Mouse (Mus musculus) MEL (cell line): ENCODE measurements around the gene Cep152. TPM values are rescaled to one million over a fixed set of nuclear protein-coding genes. Genes with fewer than 3 reads are reported as not detected.

ENCODE experiments used
- DNase-seq: peaks from one replicate; pipeline ENCODE4 v3.0.0; 2011; ENCODE audit warnings: low read depth, low spot score
- H3K27ac ChIP-seq: 2 replicates; pipeline ENCODE4 v1.5.1; 2012; ENCODE audit warnings: low read depth, mild to moderate bottlenecking, control low read depth, low read length, moderate library complexity; ENCODE audit not compliant: control insufficient read depth
- H3K27me3 ChIP-seq, 2 experiments: fragments of 150-350 bp in 1 of 2; sonication (generic) in 1 of 2; 2 replicates each; pipeline ENCODE4 v1.6.1; 2012; ENCODE audit warnings: low read length in 2 of 2, mild to moderate bottlenecking in 2 of 2, improper control_type of control experiment in 1 of 2, moderate library complexity in 1 of 2; ENCODE audit not compliant: insufficient read depth in 2 of 2, control insufficient read depth in 1 of 2
- H3K36me3 ChIP-seq, 2 experiments: 2 replicates each; pipeline ENCODE4 v1.6.1; 2012 to 2014; ENCODE audit warnings: low read length in 2 of 2, improper control_type of control experiment in 1 of 2, inconsistent platforms in 1 of 2, mild to moderate bottlenecking in 1 of 2; ENCODE audit not compliant: insufficient read depth in 2 of 2, control insufficient read depth in 1 of 2
- H3K4me1 ChIP-seq, 2 experiments: fragments of 150-350 bp in 1 of 2; sonication (generic) in 1 of 2; 2 replicates each; pipeline ENCODE4 v1.6.1; 2012; ENCODE audit warnings: low read length in 2 of 2, improper control_type of control experiment in 1 of 2, mild to moderate bottlenecking in 1 of 2; ENCODE audit not compliant: insufficient read depth in 2 of 2, control insufficient read depth in 1 of 2
- H3K4me3 ChIP-seq, 2 experiments: fragments of 150-350 bp in 1 of 2; sonication (generic) in 1 of 2; 2 replicates each; pipeline ENCODE4 v1.5.1; 2012; ENCODE audit warnings: low read depth in 2 of 2, low read length in 2 of 2, mild to moderate bottlenecking in 2 of 2, moderate library complexity in 2 of 2, control low read depth in 1 of 2, improper control_type of control experiment in 1 of 2; ENCODE audit not compliant: control insufficient read depth in 1 of 2, insufficient read depth in 1 of 2
- H3K79me2 ChIP-seq: 2 replicates; pipeline ENCODE4 v1.6.1; 2012; ENCODE audit warnings: mild to moderate bottlenecking, low read length, moderate library complexity; ENCODE audit not compliant: control insufficient read depth, poor library complexity, insufficient read depth
- H3K9ac ChIP-seq: 2 replicates; pipeline ENCODE4 v1.6.1; 2012; ENCODE audit warnings: low read depth, mild to moderate bottlenecking, control low read depth, low read length, moderate library complexity; ENCODE audit not compliant: control insufficient read depth, poor library complexity, severe bottlenecking
- H3K9me3 ChIP-seq: fragments of 150-350 bp; sonication (generic); replicated peaks from 2 replicates; pipeline ENCODE4 v1.6.1; 2012; ENCODE audit warnings: mild to moderate bottlenecking, low read length, improper control_type of control experiment, moderate library complexity; ENCODE audit not compliant: insufficient read depth
- BHLHE40 ChIP-seq: IDR thresholded peaks from 2 replicates; pipeline ENCODE4 v1.6.1; 2012; ENCODE audit warnings: low read depth, mild to moderate bottlenecking, inconsistent platforms, low read length, improper control_type of control experiment, borderline replicate concordance
- CHD2 ChIP-seq: IDR thresholded peaks from 2 replicates; pipeline ENCODE4 v1.6.1; 2011; ENCODE audit warnings: low read length, improper control_type of control experiment
- E2F4 ChIP-seq: IDR thresholded peaks from 2 replicates; pipeline ENCODE4 v1.6.1; 2011; ENCODE audit warnings: low read depth, low read length, improper control_type of control experiment, borderline replicate concordance
- EP300 ChIP-seq, 2 experiments: IDR thresholded peaks; 2 replicates each; pipeline ENCODE4 v1.6.1; 2011; ENCODE audit warnings: improper control_type of control experiment in 2 of 2, low read length in 2 of 2, low read depth in 1 of 2, mild to moderate bottlenecking in 1 of 2
- ETS1 ChIP-seq: IDR thresholded peaks from 2 replicates; pipeline ENCODE4 v1.6.1; 2012; ENCODE audit warnings: low read depth, mild to moderate bottlenecking, inconsistent platforms, low read length, improper control_type of control experiment, moderate library complexity
- GABPA ChIP-seq: IDR thresholded peaks from 2 replicates; pipeline ENCODE4 v1.6.1; 2012; ENCODE audit warnings: low read depth, mild to moderate bottlenecking, inconsistent platforms, low read length, improper control_type of control experiment, moderate library complexity
- GATA1 ChIP-seq: IDR thresholded peaks from 2 replicates; pipeline ENCODE4 v1.6.1; 2011; ENCODE audit warnings: low read depth, low read length, improper control_type of control experiment
- HCFC1 ChIP-seq: IDR thresholded peaks from 2 replicates; pipeline ENCODE4 v1.6.1; 2012; ENCODE audit warnings: low read depth, mild to moderate bottlenecking, inconsistent platforms, low read length, improper control_type of control experiment, moderate library complexity
- JUND ChIP-seq: IDR thresholded peaks from 2 replicates; pipeline ENCODE4 v1.6.1; 2011; ENCODE audit warnings: low read depth, mild to moderate bottlenecking, improper control_type of control experiment, low read length
- KAT2A ChIP-seq: conservative IDR thresholded peaks from 2 replicates; pipeline ENCODE4 v1.6.1; 2012; ENCODE audit warnings: low read depth, low read length, improper control_type of control experiment, inconsistent platforms
- MAFK ChIP-seq: IDR thresholded peaks from 2 replicates; pipeline ENCODE4 v1.6.1; 2011; ENCODE audit warnings: low read depth, mild to moderate bottlenecking, low read length, improper control_type of control experiment, borderline replicate concordance
- MAX ChIP-seq: IDR thresholded peaks from 2 replicates; pipeline ENCODE4 v1.6.1; 2011; ENCODE audit warnings: low read length, improper control_type of control experiment
- MXI1 ChIP-seq: IDR thresholded peaks from 2 replicates; pipeline ENCODE4 v1.6.1; 2011; ENCODE audit warnings: mild to moderate bottlenecking, low read depth, low read length, improper control_type of control experiment
- MYC ChIP-seq: IDR thresholded peaks from 2 replicates; pipeline ENCODE4 v1.6.1; 2011; ENCODE audit warnings: low read depth, mild to moderate bottlenecking, low read length, improper control_type of control experiment, moderate library complexity
- NELFE ChIP-seq: IDR thresholded peaks from 2 replicates; pipeline ENCODE4 v1.6.1; 2011; ENCODE audit warnings: low read depth, low read length, improper control_type of control experiment
- POLR2A ChIP-seq, 2 experiments: IDR thresholded peaks; 2 replicates each; pipeline ENCODE4 v1.6.1; 2011 to 2012; ENCODE audit warnings: low read length in 2 of 2, mild to moderate bottlenecking in 2 of 2, control low read depth in 1 of 2, improper control_type of control experiment in 1 of 2, low read depth in 1 of 2, moderate library complexity in 1 of 2; ENCODE audit not compliant: control insufficient read depth in 1 of 2, insufficient read depth in 1 of 2, poor library complexity in 1 of 2
- POLR2AphosphoS5 ChIP-seq: IDR thresholded peaks from 2 replicates; pipeline ENCODE4 v1.6.1; 2012; ENCODE audit warnings: low read depth, borderline replicate concordance, mild to moderate bottlenecking, inconsistent platforms, low read length, moderate library complexity, mixed read lengths
- RAD21 ChIP-seq: IDR thresholded peaks from 2 replicates; pipeline ENCODE4 v1.6.1; 2011; ENCODE audit warnings: mild to moderate bottlenecking, low read depth, low read length, improper control_type of control experiment
- RCOR1 ChIP-seq: IDR thresholded peaks from 2 replicates; pipeline ENCODE4 v1.6.1; 2012; ENCODE audit warnings: low read depth, mild to moderate bottlenecking, inconsistent platforms, low read length, improper control_type of control experiment
- TCF12 ChIP-seq: IDR thresholded peaks from 2 replicates; pipeline ENCODE4 v1.6.1; 2014; ENCODE audit warnings: low read depth, mild to moderate bottlenecking, inconsistent platforms, low read length, improper control_type of control experiment, moderate library complexity
- UBTF ChIP-seq: IDR thresholded peaks from 2 replicates; pipeline ENCODE4 v1.6.1; 2012; ENCODE audit warnings: low read depth, mild to moderate bottlenecking, inconsistent platforms, low read length, improper control_type of control experiment, moderate library complexity, borderline replicate concordance; ENCODE audit not compliant: insufficient read depth
- USF2 ChIP-seq, 2 experiments: IDR thresholded peaks; 2 replicates each; pipeline ENCODE4 v1.6.1; 2011 to 2012; ENCODE audit warnings: improper control_type of control experiment in 2 of 2, low read length in 2 of 2, borderline replicate concordance in 1 of 2, inconsistent platforms in 1 of 2, low read depth in 1 of 2, mild to moderate bottlenecking in 1 of 2; ENCODE audit not compliant: insufficient read depth in 1 of 2
- ZC3H11A ChIP-seq: IDR thresholded peaks from 2 replicates; pipeline ENCODE4 v1.6.1; 2012; ENCODE audit warnings: low read depth, mild to moderate bottlenecking, inconsistent platforms, low read length, improper control_type of control experiment
- ZKSCAN1 ChIP-seq: IDR thresholded peaks from 2 replicates; pipeline ENCODE4 v1.6.1; 2012; ENCODE audit warnings: low read depth, mild to moderate bottlenecking, inconsistent platforms, low read length, improper control_type of control experiment, moderate library complexity
- polyA plus RNA-seq, 2 experiments: library from polyadenylated mRNA; stranded (reverse) in 1 of 2; unstranded in 1 of 2; fragments of >175 nt in 1 of 2; fragments of >200 nt in 1 of 2; gene quantifications; 2 replicates each; pipeline versions ENCODE4 v1.2.1 to v1.2.4; 2012; ENCODE audit warnings: low replicate concordance in 2 of 2, low read depth in 1 of 2; ENCODE audit not compliant: insufficient read length in 2 of 2, insufficient read depth in 1 of 2, missing spikeins in 1 of 2
- total RNA-seq: library from RNA; depleted of rRNA; stranded (reverse); fragments of 300-350 nt; gene quantifications from 2 replicates; pipeline ENCODE4 v1.2.3, GENCODE M21; 2012

The Cep152 gene
- total and polyA plus RNA-seq, 3 experiments = 13.9 to 14.1 TPM; not detected in 1

DNA sequence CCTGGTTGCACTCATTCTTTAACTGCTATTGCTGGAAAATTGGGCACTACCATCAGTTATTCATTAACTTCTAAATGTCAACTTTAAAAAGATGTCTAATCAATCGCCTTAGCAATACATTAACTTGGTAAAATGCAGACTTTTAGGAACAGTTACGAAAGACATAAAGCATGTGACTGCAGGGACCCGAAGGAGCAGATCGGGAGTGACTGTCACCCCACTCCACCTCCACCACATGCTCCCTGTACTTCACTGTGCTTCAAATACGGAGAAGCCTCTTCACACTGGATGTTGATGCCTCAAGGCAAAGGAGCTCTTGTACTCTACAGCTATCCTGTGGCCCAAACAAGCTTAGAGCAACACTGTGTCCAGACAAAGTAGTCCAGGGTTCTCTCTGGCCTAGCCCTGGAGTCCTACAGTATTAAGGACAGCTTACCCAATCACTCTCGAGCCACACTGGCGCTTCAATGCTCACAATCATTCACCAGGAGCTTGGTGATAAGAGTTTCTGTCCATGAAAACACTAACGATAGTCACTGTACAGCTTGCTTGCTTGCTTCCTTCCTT is 9.0 kb downstream of the Cep152 start:
- peaks cover 0 to 40% of the 10 kb centered on the region in 2 experiments; a peak in 2 of 4 replicates for H3K36me3 ChIP-seq

DNA sequence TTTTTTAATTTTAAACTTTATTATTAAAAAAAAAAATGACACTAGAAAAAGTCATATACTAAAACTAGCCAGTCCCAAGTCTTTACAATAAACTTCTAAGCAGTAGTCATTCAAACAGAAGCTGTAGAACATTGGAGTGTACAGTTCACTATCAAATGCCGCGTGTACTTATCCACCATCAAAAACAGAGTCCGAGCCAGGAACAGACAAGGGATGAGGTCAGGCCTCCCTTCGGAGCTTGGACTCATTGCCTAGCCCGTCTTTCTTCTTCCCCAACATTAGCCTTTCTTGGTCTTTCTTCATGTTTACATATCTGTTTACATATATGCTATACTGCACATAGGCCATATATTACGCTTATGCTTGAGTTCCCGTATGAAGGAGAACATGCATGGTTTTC is 9.5 kb downstream of the Cep152 start:
- Histone ChIP-seq H3K4me3 (no peak overlapping the region), H3K9me3 (no peaks in the 10 kb centered on the region), H3K79me2 (0 out of 2 replicates have a peak, but pooled peaks cover 4% of the 10 kb centered on the region), H3K27ac (no peak overlapping the region), H3K4me1 (no peaks in the 10 kb centered on the region), H3K36me3 (peaks cover 0 to 40% of the 10 kb centered on the region in 2 experiments; a peak in 2 of 4 replicates), H3K27me3 (no peaks in the 10 kb centered on the region), H3K9ac (no peak overlapping the region)
- no peak for DNase-seq
- no peak for TF ChIP-seq MAFK
- TF ChIP-seq RCOR1 = no peak
- no peak for TF ChIP-seq BHLHE40
- no peak for TF ChIP-seq GABPA
- no peak for TF ChIP-seq HCFC1
- TF ChIP-seq E2F4 = no peak
- TF ChIP-seq ETS1 = no peak
- no peak for TF ChIP-seq MXI1
- TF ChIP-seq NELFE = no peak

More for the DNA sequence above, 9.0 kb downstream of the Cep152 start:
- Histone ChIP-seq H3K27ac (no peak overlapping the region), H3K79me2 (0 out of 2 replicates have a peak, but pooled peaks cover 4% of the 10 kb centered on the region), H3K4me1 (no peaks in the 10 kb centered on the region), H3K27me3 (no peaks in the 10 kb centered on the region), H3K9me3 (no peaks in the 10 kb centered on the region), H3K4me3 (no peak overlapping the region), H3K9ac (no peak overlapping the region)
- TF ChIP-seq ZKSCAN1 (no peak), POLR2A (IDR thresholded peaks at IDR 0.05; ENCODE audit: control insufficient read depth in 1 of 2, insufficient read depth in 1 of 2, low read depth in 1 of 2, low read length in 2 of 2, poor library complexity in 1 of 2) (no peak), USF2 (IDR thresholded peaks at IDR 0.05; ENCODE audit: borderline replicate concordance in 1 of 2, insufficient read depth in 1 of 2, low read depth in 1 of 2, low read length in 2 of 2) (no peak), RAD21 (no peak), ZC3H11A (no peak), KAT2A (no peak), JUND (no peak), POLR2AphosphoS5 (no peak), TCF12 (no peak), MYC (no peak), EP300 (IDR thresholded peaks at IDR 0.05; ENCODE audit: low read depth in 1 of 2, low read length in 2 of 2) (no peak), UBTF (no peak), GATA1 (no peak), CHD2 (no peak), NELFE (no peak), MAX (no peak), ETS1 (no peak), HCFC1 (no peak), GABPA (no peak), BHLHE40 (no peak)
- no peak for DNase-seq
